Mouse (Mus musculus): ENCODE measurements around the gene Usp46. TPM values are rescaled to one million over a fixed set of nuclear protein-coding genes. Genes with fewer than 3 reads are reported as not detected.
"Not testable (repeated sequence)": the region's sequence is repeated elsewhere in the genome, so short reads cannot be mapped to it uniquely, and the experiment has no call there.

Gene Usp46
- polyA plus RNA-seq, 1 experiment from 2014 or later, result 29.5 TPM

- peak overlapping the region; percentile 86 for H3K4me2 ChIP-seq
- H3K27ac ChIP-seq, result peak overlapping the region; percentile 84
- peak overlapping the region; percentile 86 for H3K4me3 ChIP-seq
- WGBS (ENCODE audit: insufficient replicate concordance), result 10% methylated on average over 11 of the region's 11 CpGs
- peak overlapping the region; percentile 92 for H3K9ac ChIP-seq
- no peak for ATAC-seq
- peaks cover 27% of the 10 kb centered on the region for H3K36me3 ChIP-seq
- H3K27me3 ChIP-seq (replicated peaks), result no peaks in the 10 kb centered on the region
- no peaks in the 10 kb centered on the region for H3K9me3 ChIP-seq (replicated peaks)
- peaks cover 25% of the 10 kb centered on the region for H3K4me1 ChIP-seq
Observed at GRCm38 (mm10) chr5:74093556-74094428, 25.6 kb upstream of the Usp46 start.

DNA sequence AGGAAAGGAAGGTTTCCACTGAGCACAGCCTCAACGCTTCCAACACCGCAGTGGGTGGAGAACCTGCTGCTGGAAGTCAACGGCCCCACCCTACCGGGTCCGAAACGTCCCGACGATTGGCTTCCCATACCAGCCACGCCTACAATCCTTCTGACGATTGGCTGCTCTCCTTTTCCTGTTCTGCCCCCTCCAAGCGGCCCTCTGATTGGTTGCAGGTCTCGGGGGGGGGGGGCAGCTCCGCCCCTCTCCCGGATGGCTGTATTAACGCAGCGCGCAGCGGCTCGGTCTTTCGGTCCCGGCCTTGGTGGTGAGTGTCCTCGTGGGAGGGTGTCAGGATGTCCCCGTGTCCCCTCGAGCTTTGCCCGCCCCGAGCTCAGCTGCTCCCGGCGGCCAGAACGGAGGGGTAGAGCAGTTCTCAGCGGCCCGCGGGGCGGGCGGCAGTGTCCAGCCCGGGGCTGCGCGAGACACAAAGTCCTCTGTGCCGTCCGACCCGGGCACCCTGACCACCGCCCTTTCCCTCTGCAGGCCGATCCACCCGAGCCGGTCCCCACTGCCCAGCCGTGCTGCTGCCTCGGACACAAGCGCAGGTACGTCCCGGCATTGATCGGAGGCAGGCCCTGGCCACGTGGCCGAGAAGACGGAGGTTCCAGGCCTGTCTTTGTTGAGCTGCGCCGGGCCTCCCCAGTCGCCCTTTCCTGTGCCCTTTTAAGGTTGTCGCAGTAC lies 24.8 kb upstream of the Usp46 start:
- H3K27ac ChIP-seq, result peak overlapping the region; percentile 84
- peak overlapping the region; percentile 86 for H3K4me2 ChIP-seq
- 0% methylated on average over 52 of the region's 57 CpGs for WGBS (ENCODE audit: insufficient replicate concordance)
- H3K36me3 ChIP-seq, result peaks cover 27% of the 10 kb centered on the region
- peak overlapping the region; percentile 92 for H3K9ac ChIP-seq
- H3K4me3 ChIP-seq, result peak overlapping the region; percentile 86
- ATAC-seq, result peak; percentile 99
- H3K4me1 ChIP-seq, result peaks cover 25% of the 10 kb centered on the region
- H3K27me3 ChIP-seq (replicated peaks), result no peaks in the 10 kb centered on the region
- no peaks in the 10 kb centered on the region for H3K9me3 ChIP-seq (replicated peaks)

GRCm38 (mm10) chr5:74092481-74092832 lies 24.2 kb upstream of the Usp46 start:
- Histone ChIP-seq H3K9me3 (replicated peaks) (no peaks in the 10 kb centered on the region), H3K27ac (peak overlapping the region; percentile 61), H3K27me3 (replicated peaks) (no peaks in the 10 kb centered on the region), H3K9ac (peak overlapping the region; percentile 58), H3K4me1 (peaks cover 25% of the 10 kb centered on the region), H3K36me3 (peaks cover 27% of the 10 kb centered on the region), H3K4me3 (peak overlapping the region; percentile 86), H3K4me2 (peak overlapping the region; percentile 86)
- WGBS (ENCODE audit: insufficient replicate concordance), result 40% methylated on average over 4 of the region's 4 CpGs
- peak; percentile 25 for ATAC-seq

DNA sequence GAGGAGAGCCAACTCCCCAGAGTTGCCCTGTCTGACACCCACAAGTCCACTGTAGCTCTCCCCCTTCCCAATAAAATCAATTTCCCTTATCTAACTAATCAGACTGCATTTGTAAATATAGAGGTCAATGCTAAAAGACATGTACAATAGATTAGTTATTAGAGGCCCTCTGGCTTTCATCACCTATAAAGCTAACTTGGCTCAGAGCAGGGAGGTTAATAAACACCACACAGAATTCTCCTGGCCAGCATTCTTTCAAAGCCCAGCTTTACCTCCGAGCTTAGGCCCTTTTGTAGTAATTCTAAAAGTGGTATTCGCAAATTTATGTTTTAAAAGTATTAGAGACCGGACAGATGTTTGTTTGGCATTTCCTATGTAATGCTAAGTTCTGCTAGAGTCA lies 21.4 kb upstream of the Usp46 start:
- H3K27ac ChIP-seq, result no peak overlapping the region
- H3K4me2 ChIP-seq, result no peak overlapping the region
- WGBS (ENCODE audit: insufficient replicate concordance), result 73% methylated on average over 3 of the region's 3 CpGs
- no peaks in the 10 kb centered on the region for H3K27me3 ChIP-seq (replicated peaks)
- peaks cover 9% of the 10 kb centered on the region for H3K36me3 ChIP-seq
- peaks cover 19% of the 10 kb centered on the region for H3K4me1 ChIP-seq
- H3K9me3 ChIP-seq (replicated peaks), result no peaks in the 10 kb centered on the region
- H3K9ac ChIP-seq, result no peak overlapping the region
- no peak for ATAC-seq
- H3K4me3 ChIP-seq, result no peak overlapping the region

- Histone ChIP-seq H3K4me1 (peaks cover 24% of the 10 kb centered on the region), H3K27me3 (replicated peaks) (peaks cover 12% of the 10 kb centered on the region), H3K36me3 (no peaks in the 10 kb centered on the region), H3K9ac (no peak overlapping the region), H3K4me2 (no peak overlapping the region), H3K4me3 (no peak overlapping the region), H3K27ac (no peak overlapping the region), H3K9me3 (replicated peaks) (no peaks in the 10 kb centered on the region)
- 77% methylated on average over 6 of the region's 6 CpGs for WGBS (ENCODE audit: insufficient replicate concordance)
- no peak for ATAC-seq
Observed at GRCm38 (mm10) chr5:74081756-74082155, 13.5 kb upstream of the Usp46 start.

DNA sequence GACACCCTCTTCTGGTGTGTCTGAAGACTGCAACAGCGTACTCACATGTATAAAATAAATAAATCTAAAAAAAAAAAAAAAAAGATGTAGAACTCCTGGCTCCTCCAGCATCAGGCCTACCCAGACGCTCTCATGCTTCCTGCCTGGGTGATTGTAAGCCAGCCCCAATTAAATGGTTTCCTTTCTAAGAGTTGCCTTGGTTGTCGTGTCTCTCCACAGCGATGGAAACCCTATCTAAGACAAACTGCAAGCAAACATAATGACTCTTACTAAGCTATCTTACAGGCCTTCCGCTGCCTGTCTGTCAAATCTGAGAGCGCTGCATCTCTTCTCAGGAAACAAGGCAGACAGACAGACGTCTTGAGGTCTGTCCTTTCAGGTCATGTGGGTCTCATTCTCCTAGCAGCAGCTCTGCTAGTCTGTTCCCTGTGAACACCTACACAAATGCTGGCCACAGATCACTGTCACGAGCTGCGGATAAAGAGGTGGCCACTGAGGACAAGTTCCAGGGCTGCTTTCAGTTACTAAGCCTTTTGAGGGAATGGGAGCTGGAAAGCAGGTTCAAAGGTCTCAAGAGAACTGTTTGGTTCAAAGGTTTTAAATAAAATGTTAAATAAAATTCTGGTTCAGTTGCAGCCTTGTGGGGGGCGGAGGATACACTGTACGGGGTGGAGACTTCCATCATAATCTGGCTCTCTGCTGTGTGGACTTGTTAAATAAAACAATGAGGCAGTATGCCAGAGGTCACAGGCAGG lies 10.8 kb upstream of the Usp46 start:
- WGBS (ENCODE audit: insufficient replicate concordance), result 47% methylated on average over 11 of the region's 11 CpGs
- 0 out of 2 replicates have a peak, but pooled peaks have one; percentile 30 for ATAC-seq
- H3K27ac ChIP-seq, result 0 out of 2 replicates have a peak overlapping the region, but pooled peaks have one; percentile 14
- no peak overlapping the region for H3K4me2 ChIP-seq
- H3K9me3 ChIP-seq (replicated peaks), result no peaks in the 10 kb centered on the region
- H3K27me3 ChIP-seq (replicated peaks), result peaks cover 25% of the 10 kb centered on the region
- no peak overlapping the region for H3K9ac ChIP-seq
- H3K36me3 ChIP-seq, result no peaks in the 10 kb centered on the region
- peaks cover 32% of the 10 kb centered on the region for H3K4me1 ChIP-seq
- no peak overlapping the region for H3K4me3 ChIP-seq

DNA sequence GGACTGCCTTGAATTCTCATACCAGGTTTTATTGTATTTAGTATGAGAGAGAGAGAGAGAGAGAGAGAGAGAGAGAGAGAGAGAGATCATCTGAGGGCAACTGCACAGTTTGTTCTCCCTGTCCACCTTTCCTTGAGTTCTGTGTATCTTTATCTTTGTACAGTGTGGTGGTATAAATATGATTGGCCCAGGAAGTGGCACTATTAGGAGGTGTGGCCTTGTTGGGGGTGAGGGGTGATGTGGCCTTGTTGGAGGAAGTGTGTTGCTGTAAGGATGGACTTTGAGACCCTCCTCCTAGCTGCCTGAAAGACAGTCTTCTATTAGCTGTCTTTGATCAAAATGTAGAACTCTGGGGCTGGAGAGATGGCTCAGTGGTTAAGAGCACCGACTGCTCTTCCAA lies 10.2 kb upstream of the Usp46 start:
- Histone ChIP-seq H3K4me1 (peaks cover 32% of the 10 kb centered on the region), H3K9me3 (replicated peaks) (no peaks in the 10 kb centered on the region), H3K4me3 (no peak overlapping the region), H3K4me2 (no peak overlapping the region), H3K36me3 (no peaks in the 10 kb centered on the region), H3K9ac (no peak overlapping the region), H3K27ac (peak overlapping the region; percentile 37; the same call in 1 of the 2 replicates), H3K27me3 (replicated peaks) (peaks cover 29% of the 10 kb centered on the region)
- WGBS (ENCODE audit: insufficient replicate concordance), result 61% methylated on average over 1 of the region's 1 CpGs
- ATAC-seq, result no peak

DNA sequence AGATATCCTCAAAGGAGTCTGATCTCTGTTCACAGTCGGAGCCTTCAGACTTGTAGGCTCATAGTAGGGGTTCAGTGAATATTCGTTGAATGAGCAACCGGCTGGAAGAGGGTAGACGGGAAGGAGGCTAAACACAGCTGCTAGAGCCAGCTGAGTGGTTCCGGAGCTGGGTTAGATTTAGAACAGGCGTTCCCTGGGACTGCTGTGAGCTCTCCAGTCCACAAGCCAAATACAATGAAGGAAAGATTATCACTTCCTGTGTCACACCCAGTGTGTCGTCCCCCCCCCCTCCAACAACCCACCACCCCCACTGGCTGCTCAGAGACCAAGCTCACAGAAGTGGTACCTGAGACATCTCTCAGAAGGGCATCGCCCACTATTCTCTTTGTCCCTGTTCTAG lies 9.7 kb upstream of the Usp46 start:
- ATAC-seq, result no peak
- Histone ChIP-seq H3K4me3 (no peak overlapping the region), H3K36me3 (no peaks in the 10 kb centered on the region), H3K27ac (no peak overlapping the region), H3K9me3 (replicated peaks) (no peaks in the 10 kb centered on the region), H3K9ac (no peak overlapping the region), H3K27me3 (replicated peaks) (peaks cover 29% of the 10 kb centered on the region), H3K4me2 (no peak overlapping the region), H3K4me1 (peaks cover 32% of the 10 kb centered on the region)
- 29% methylated on average over 8 of the region's 8 CpGs for WGBS (ENCODE audit: insufficient replicate concordance)

DNA sequence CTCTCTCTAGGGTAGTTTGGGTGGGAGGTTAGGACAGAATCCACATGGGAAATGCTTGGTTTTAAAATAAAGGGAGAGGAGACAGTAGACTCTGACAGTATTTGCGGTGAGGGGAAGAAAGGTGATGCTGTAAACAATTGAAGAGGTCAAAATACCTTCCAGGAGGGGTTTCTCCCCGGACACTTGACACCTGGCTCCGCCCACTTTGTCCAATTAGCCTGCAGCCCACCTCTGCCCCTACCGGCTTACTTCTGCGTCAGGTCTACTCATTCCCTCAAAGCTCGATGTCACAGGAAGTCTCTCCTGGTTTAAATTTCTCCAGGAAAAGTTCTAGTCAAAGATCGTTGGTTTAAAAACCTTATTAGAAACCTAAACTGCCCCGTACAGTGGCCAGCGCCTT lies 8.5 kb upstream of the Usp46 start:
- Histone ChIP-seq H3K27ac (no peak overlapping the region), H3K4me2 (peak overlapping the region; percentile 12; the same call in 1 of the 2 replicates), H3K4me1 (peaks cover 32% of the 10 kb centered on the region), H3K27me3 (replicated peaks) (peaks cover 29% of the 10 kb centered on the region), H3K9ac (no peak overlapping the region), H3K4me3 (no peak overlapping the region), H3K9me3 (replicated peaks) (no peaks in the 10 kb centered on the region), H3K36me3 (no peaks in the 10 kb centered on the region)
- WGBS (ENCODE audit: insufficient replicate concordance), result 15% methylated on average over 9 of the region's 9 CpGs
- no peak for ATAC-seq

GRCm38 (mm10) chr5:74070564-74070963 lies 2.3 kb upstream of the Usp46 start:
- ATAC-seq, result not testable (repeated sequence)

DNA sequence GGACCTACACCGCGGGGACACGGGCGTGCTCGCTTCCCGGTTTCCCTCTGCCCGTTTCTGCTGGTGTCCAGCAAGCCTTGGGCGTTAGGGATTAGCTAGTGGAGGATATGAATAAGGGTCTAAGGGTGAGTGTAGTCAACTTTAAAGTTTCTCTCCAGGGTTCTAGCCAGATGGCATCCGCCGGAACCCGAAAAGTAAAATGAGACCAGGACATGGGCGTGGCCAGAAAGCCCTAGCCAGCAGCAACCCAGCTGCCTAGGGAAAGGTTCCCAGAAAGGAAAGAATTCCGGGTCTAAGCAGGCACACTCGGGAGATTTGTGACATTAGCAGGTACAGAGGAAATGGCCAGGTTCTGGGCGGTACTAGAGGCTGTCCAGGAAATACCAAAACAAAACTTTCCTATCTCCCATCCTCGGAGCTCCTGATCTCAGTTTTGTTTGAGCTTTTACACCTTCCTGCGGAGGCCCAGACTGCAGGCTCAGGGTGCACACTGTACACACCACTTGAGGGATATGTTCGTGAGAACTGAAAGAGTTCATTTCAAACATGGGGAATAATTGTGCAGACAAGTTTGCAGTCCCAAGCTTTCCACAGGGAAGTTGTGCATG lies 587 bp upstream of the Usp46 start:
- Histone ChIP-seq H3K27ac (peak overlapping the region; percentile 93), H3K27me3 (replicated peaks) (0 out of 2 replicates have a peak, but pooled peaks cover 4% of the 10 kb centered on the region), H3K4me1 (peaks cover 54% of the 10 kb centered on the region), H3K9me3 (replicated peaks) (no peaks in the 10 kb centered on the region), H3K9ac (peak overlapping the region; percentile 93), H3K4me2 (peak overlapping the region; percentile 97), H3K4me3 (peak overlapping the region; percentile 80), H3K36me3 (no peaks in the 10 kb centered on the region; the same call in 1 of the 2 replicates)
- ATAC-seq, result peak; percentile 14
- WGBS (ENCODE audit: insufficient replicate concordance), result 1% methylated on average over 18 of the region's 18 CpGs

More at GRCm38 (mm10) chr5:74070564-74070963, 2.3 kb upstream of the Usp46 start:
- not testable (repeated sequence) for H3K27me3 ChIP-seq (replicated peaks); H3K4me3 ChIP-seq; H3K9ac ChIP-seq; H3K4me2 ChIP-seq; H3K9me3 ChIP-seq (replicated peaks); H3K27ac ChIP-seq; H3K36me3 ChIP-seq
- WGBS (ENCODE audit: insufficient replicate concordance), result 81% methylated on average over 5 of the region's 5 CpGs
- H3K4me1 ChIP-seq, result peaks cover 37% of the 10 kb centered on the region
